Comparison of ENCODE assay signal across 8 mouse cellular contexts in genomic region chr13:91723108-91723735, GRCm38 (mm10). TPM values are rescaled to one million over a fixed set of nuclear protein-coding genes. Genes with fewer than 3 reads are reported as not detected.
DNase-seq lines count a peak whose midpoint lies in the region; ATAC-seq and TF ChIP-seq lines count a peak whose summit lies in the region.

No protein-coding gene starts in this region.

- no peak overlapping the region for H3K4me2 ChIP-seq in kidney, embryonic 15.5 days

- ATAC-seq in kidney, embryonic 15.5 days (replicated peaks; ENCODE audit: low FRiP score) = peak; percentile 76; the same call in 1 of the 2 replicates

- WGBS in thymus, adult 2 months = 78% methylated on average over 8 of the region's 8 CpGs
- 65% methylated on average over 8 of the region's 8 CpGs for WGBS in kidney, embryonic 15.5 days

- no peak overlapping the region for H3K9ac ChIP-seq in kidney, embryonic 15.5 days

- no peak overlapping the region for H3K27ac ChIP-seq in thymus, adult 2 months (ENCODE audit: control insufficient read depth, insufficient read depth, low read length)
- no peak overlapping the region for H3K27ac ChIP-seq in kidney, embryonic 15.5 days

- no peaks in the 10 kb centered on the region for H3K4me1 ChIP-seq in thymus, adult 2 months (replicated peaks; ENCODE audit: control insufficient read depth, insufficient read depth, low read length)
- H3K4me1 ChIP-seq in kidney, embryonic 15.5 days = no peaks in the 10 kb centered on the region

- DNase-seq in embryo, embryonic 10 days (ENCODE audit: low spot score) = peak; percentile 35
- no peak for DNase-seq in embryo, embryonic 9.5 days (ENCODE audit: extremely low spot score)
- peak; percentile 9 for DNase-seq in thymus, adult 2 months
- DNase-seq in thymus, postnatal 4 days = no peak
- peak; percentile 36 for DNase-seq in splenic B cell, adult 2 months (ENCODE audit: low read depth, low spot score)
- DNase-seq in urinary bladder, adult 2 months (ENCODE audit: low spot score) = no peak
- DNase-seq in heart, adult 9 months (ENCODE audit: low spot score in 2 of 2) = no peak

- no peak for TF ChIP-seq POLR2A in thymus, adult 2 months (IDR thresholded peaks at IDR 0.05; ENCODE audit: control insufficient read depth, extremely low read depth, insufficient read depth, low read length, poor library complexity)

- no peaks in the 10 kb centered on the region for H3K9me3 ChIP-seq in kidney, embryonic 15.5 days (replicated peaks)

- H3K36me3 ChIP-seq in thymus, adult 2 months (ENCODE audit: control insufficient read depth, insufficient read depth, low read length) = no peaks in the 10 kb centered on the region
- no peaks in the 10 kb centered on the region for H3K36me3 ChIP-seq in kidney, embryonic 15.5 days
- no peaks in the 10 kb centered on the region for H3K36me3 ChIP-seq in splenic B cell, adult 2 months (ENCODE audit: control insufficient read depth, insufficient read depth, low read length, poor library complexity, severe bottlenecking)

- H3K27me3 ChIP-seq in thymus, adult 2 months (ENCODE audit: control insufficient read depth, insufficient read depth, low read length) = no peaks in the 10 kb centered on the region
- no peaks in the 10 kb centered on the region for H3K27me3 ChIP-seq in kidney, embryonic 15.5 days
- H3K27me3 ChIP-seq in splenic B cell, adult 2 months (ENCODE audit: control insufficient read depth, insufficient read depth, low read length, poor library complexity, severe bottlenecking) = no peaks in the 10 kb centered on the region

- TF ChIP-seq CTCF in thymus, adult 2 months (IDR thresholded peaks at IDR 0.05; ENCODE audit: borderline replicate concordance, control insufficient read depth, extremely low read depth, insufficient read depth, low read length, poor library complexity) = peak; percentile 37; the same call in 1 of the 2 replicates

- no peak overlapping the region for H3K4me3 ChIP-seq in thymus, adult 2 months (ENCODE audit: control insufficient read depth, insufficient read depth, low read length)
- H3K4me3 ChIP-seq in kidney, embryonic 15.5 days (replicated peaks) = no peak overlapping the region

RNA-seq across cellular contexts. Expression of gene Acot12, which starts 18.1 kb away (rescaled TPM):
- 0.03 and 0.27 TPM in 2 replicates for polyA plus RNA-seq in thymus, adult 2 months (2012; rRNA removed)
- polyA plus RNA-seq in kidney, embryonic 15.5 days (2015; fragmentation: Nextera tagmentation; extraction: Ambion mirVana) = not detected in 2 replicates
- polyA plus RNA-seq in urinary bladder, adult 2 months (2012; rRNA removed) = not detected in 2 replicates

Comparison
In these comparisons a context has a peak if more than half of its experiments do, and no peak if none do; other contexts are left out.
1. DNase-seq: peak in embryo, embryonic 10 days (single experiment), thymus, adult 2 months (single experiment) and splenic B cell, adult 2 months (single experiment); none in embryo, embryonic 9.5 days (single experiment), thymus, postnatal 4 days (single experiment), urinary bladder, adult 2 months (single experiment) and heart, adult 9 months (0 of 2).